Mouse (Mus musculus) MEL (cell line): ENCODE measurements at regions not wholly inside any gene's neighbourhood (a gene's known extent, or its start where the extent isn't known, plus 50 kb on each side); places are given as distances from the start of the nearest gene placed in this dataset.

Experiments
- BHLHE40 ChIP-seq: IDR thresholded peaks from 2 replicates; pipeline ENCODE4 v1.6.1; 2012; ENCODE audit warnings: low read depth, mild to moderate bottlenecking, inconsistent platforms, low read length, improper control_type of control experiment, borderline replicate concordance
- CHD1 ChIP-seq: IDR thresholded peaks from 2 replicates; pipeline ENCODE4 v1.6.1; 2012; ENCODE audit warnings: low read depth, mild to moderate bottlenecking, inconsistent platforms, low read length, improper control_type of control experiment
- CHD2 ChIP-seq: IDR thresholded peaks from 2 replicates; pipeline ENCODE4 v1.6.1; 2011; ENCODE audit warnings: low read length, improper control_type of control experiment
- CTCF ChIP-seq, 3 experiments: IDR thresholded peaks in 2 of 3; conservative IDR thresholded peaks in 1 of 3; 2 replicates each; pipeline ENCODE4 v1.5.1; 2011 to 2012; ENCODE audit warnings: low read length in 3 of 3, low read depth in 2 of 3, mild to moderate bottlenecking in 2 of 3, improper control_type of control experiment in 1 of 3, inconsistent platforms in 1 of 3, mixed read lengths in 1 of 3, moderate library complexity in 1 of 3; ENCODE audit not compliant: control insufficient read depth in 1 of 3, insufficient read depth in 1 of 3, poor library complexity in 1 of 3, severe bottlenecking in 1 of 3
- E2F4 ChIP-seq: IDR thresholded peaks from 2 replicates; pipeline ENCODE4 v1.6.1; 2011; ENCODE audit warnings: low read depth, low read length, improper control_type of control experiment, borderline replicate concordance
- ELF1 ChIP-seq: IDR thresholded peaks from 2 replicates; pipeline ENCODE4 v1.6.1; 2014; ENCODE audit warnings: low read depth, mild to moderate bottlenecking, inconsistent platforms, low read length, improper control_type of control experiment, moderate library complexity
- KAT2A ChIP-seq: conservative IDR thresholded peaks from 2 replicates; pipeline ENCODE4 v1.6.1; 2012; ENCODE audit warnings: low read depth, low read length, improper control_type of control experiment, inconsistent platforms
- MAX ChIP-seq: IDR thresholded peaks from 2 replicates; pipeline ENCODE4 v1.6.1; 2011; ENCODE audit warnings: low read length, improper control_type of control experiment
- POLR2A ChIP-seq, 2 experiments: IDR thresholded peaks; 2 replicates each; pipeline ENCODE4 v1.6.1; 2011 to 2012; ENCODE audit warnings: low read length in 2 of 2, mild to moderate bottlenecking in 2 of 2, control low read depth in 1 of 2, improper control_type of control experiment in 1 of 2, low read depth in 1 of 2, moderate library complexity in 1 of 2; ENCODE audit not compliant: control insufficient read depth in 1 of 2, insufficient read depth in 1 of 2, poor library complexity in 1 of 2
- TAL1 ChIP-seq: IDR thresholded peaks from 2 replicates; pipeline ENCODE4 v1.6.1; 2012; ENCODE audit warnings: mild to moderate bottlenecking, inconsistent platforms, low read length, moderate library complexity, mixed read lengths
- TCF12 ChIP-seq: IDR thresholded peaks from 2 replicates; pipeline ENCODE4 v1.6.1; 2014; ENCODE audit warnings: low read depth, mild to moderate bottlenecking, inconsistent platforms, low read length, improper control_type of control experiment, moderate library complexity
- ZC3H11A ChIP-seq: IDR thresholded peaks from 2 replicates; pipeline ENCODE4 v1.6.1; 2012; ENCODE audit warnings: low read depth, mild to moderate bottlenecking, inconsistent platforms, low read length, improper control_type of control experiment

DNA sequence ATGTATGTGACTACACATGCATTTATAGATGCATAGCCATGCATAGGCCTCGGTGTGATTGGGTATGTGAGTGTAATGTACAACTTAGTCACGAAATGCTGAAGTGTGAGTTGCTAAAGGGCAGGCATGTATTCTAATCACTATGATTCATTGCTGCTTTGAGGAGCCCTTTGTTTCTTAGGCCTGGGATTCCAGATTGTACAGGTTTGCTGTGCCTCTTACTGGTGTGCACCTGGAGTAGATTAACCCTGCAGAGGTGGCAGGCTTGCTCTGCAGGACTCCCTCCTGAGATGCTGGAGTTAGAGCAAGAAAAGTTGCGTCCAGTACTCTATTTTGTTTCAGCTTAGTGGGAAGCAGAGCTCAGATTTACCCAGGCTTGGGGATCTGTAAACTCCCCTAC lies 141.1 kb downstream of the Cmpk2 start:
- TF ChIP-seq E2F4 (no peak), POLR2A (IDR thresholded peaks at IDR 0.05; ENCODE audit: control insufficient read depth in 1 of 2, insufficient read depth in 1 of 2, low read depth in 1 of 2, low read length in 2 of 2, poor library complexity in 1 of 2) (no peak), ELF1 (no peak), CTCF (IDR thresholded peaks at IDR 0.05 in 2 of 3, conservative IDR thresholded peaks at IDR 0.05 in 1 of 3; ENCODE audit: control insufficient read depth in 1 of 3, insufficient read depth in 1 of 3, low read depth in 2 of 3, low read length in 3 of 3, poor library complexity in 1 of 3, severe bottlenecking in 1 of 3) (no peak), KAT2A (no peak), BHLHE40 (no peak), MAX (no peak), CHD2 (no peak), TAL1 (no peak), CHD1 (no peak), ZC3H11A (no peak), TCF12 (no peak)
